ENCODE assay signal across 11 mouse cellular contexts in genomic region chr3:107750775-107751540, GRCm38 (mm10). TPM values are rescaled to one million over a fixed set of nuclear protein-coding genes. Genes with fewer than 3 reads are reported as not detected.
DNase-seq lines count a peak whose midpoint lies in the region; ATAC-seq and TF ChIP-seq lines count a peak whose summit lies in the region.
"Had no signal": no experiment of that assay in that cellular context is flagged by ENCODE, and none has a peak within 500 bp of the region (broad histone marks: within the 10 kb centered on the region; RNA-seq: fewer than 3 reads in every experiment).

No protein-coding gene starts in this region.

- no peaks in the 10 kb centered on the region for H3K9me3 ChIP-seq in hindbrain, postnatal 0 days (ENCODE audit: low read length)
- H3K9me3 ChIP-seq in hindbrain, embryonic 13.5 days: no peaks in the 10 kb centered on the region
- no peaks in the 10 kb centered on the region for H3K9me3 ChIP-seq in intestine, postnatal 0 days (ENCODE audit: control insufficient read depth)

- no peaks in the 10 kb centered on the region for H3K27me3 ChIP-seq in hindbrain, postnatal 0 days (ENCODE audit: insufficient read depth, low read length)
- no peaks in the 10 kb centered on the region for H3K27me3 ChIP-seq in hindbrain, embryonic 13.5 days
- peaks cover 14% of the 10 kb centered on the region; the same call in 1 of the 2 replicates for H3K27me3 ChIP-seq in intestine, postnatal 0 days (replicated peaks; ENCODE audit: control insufficient read depth, insufficient read depth, low read length)
- H3K27me3 ChIP-seq in kidney, adult 2 months (replicated peaks; ENCODE audit: control insufficient read depth, insufficient read depth, low read length): no peaks in the 10 kb centered on the region

- no peak for DNase-seq in hindbrain, postnatal 0 days (ENCODE audit: low spot score)
- DNase-seq in adrenal gland, postnatal 14 days: peak; percentile 67
- peak; percentile 74 for DNase-seq in cerebellum, adult 9-10 months
- no peak for DNase-seq in kidney, adult 2 months
- DNase-seq: gastrocnemius, postnatal 36 days; lung, embryonic 14.5 days; thymus, adult 18-20 months had no signal

- WGBS in hindbrain, postnatal 0 days: 60% methylated on average over 9 of the region's 9 CpGs
- 82% methylated on average over 9 of the region's 9 CpGs for WGBS in hindbrain, embryonic 13.5 days
- WGBS in intestine, postnatal 0 days: 60% methylated on average over 9 of the region's 9 CpGs
- WGBS in kidney, adult 2 months: 66% methylated on average over 9 of the region's 9 CpGs

- H3K27ac ChIP-seq in hindbrain, postnatal 0 days: no peak overlapping the region
- H3K27ac ChIP-seq in hindbrain, embryonic 13.5 days: no peak overlapping the region
- no peak overlapping the region for H3K27ac ChIP-seq in intestine, postnatal 0 days (ENCODE audit: low read depth, low read length)
- no peak overlapping the region for H3K27ac ChIP-seq in kidney, adult 2 months (ENCODE audit: insufficient read depth, low read depth, low read length)

- no peaks in the 10 kb centered on the region for H3K4me1 ChIP-seq in hindbrain, postnatal 0 days (ENCODE audit: insufficient read depth, low read length)
- peaks cover 7% of the 10 kb centered on the region for H3K4me1 ChIP-seq in hindbrain, embryonic 13.5 days (replicated peaks)
- no peaks in the 10 kb centered on the region for H3K4me1 ChIP-seq in intestine, postnatal 0 days (replicated peaks; ENCODE audit: control insufficient read depth, insufficient read depth, low read length)
- no peaks in the 10 kb centered on the region for H3K4me1 ChIP-seq in kidney, adult 2 months (ENCODE audit: control insufficient read depth, insufficient read depth, low read length)

- TF ChIP-seq CTCF in hindbrain, postnatal 0 days (IDR thresholded peaks at IDR 0.05; ENCODE audit: low read depth): no peak
- no peak for TF ChIP-seq CTCF in intestine, postnatal 0 days (IDR thresholded peaks at IDR 0.05; ENCODE audit: low read depth)
- no peak for TF ChIP-seq CTCF in kidney, adult 2 months (conservative IDR thresholded peaks at IDR 0.05; ENCODE audit: insufficient read depth, insufficient read length, low read depth, low read length)

- no peak for TF ChIP-seq POLR2A in kidney, adult 2 months (IDR thresholded peaks at IDR 0.05; ENCODE audit: low read depth, low read length)

- ATAC-seq in hindbrain, postnatal 0 days: peak; percentile 3; the same call in 1 of the 2 replicates
- no peak for ATAC-seq in hindbrain, embryonic 13.5 days (ENCODE audit: low FRiP score)
- ATAC-seq in megakaryocyte, adult 5-6 weeks (ENCODE audit: poor library complexity, severe bottlenecking): peak; percentile 31
- ATAC-seq in intestine, postnatal 0 days: no peak
- ATAC-seq: midbrain, embryonic 16.5 days had no signal

- H3K36me3 ChIP-seq in hindbrain, postnatal 0 days (ENCODE audit: insufficient read depth, low read length): peaks cover 3% of the 10 kb centered on the region; the same call in 1 of the 2 replicates
- H3K36me3 ChIP-seq in hindbrain, embryonic 13.5 days: peaks cover 5% of the 10 kb centered on the region
- H3K36me3 ChIP-seq in intestine, postnatal 0 days (ENCODE audit: control insufficient read depth, insufficient read depth): peaks cover 25% of the 10 kb centered on the region; the same call in 1 of the 2 replicates
- H3K36me3 ChIP-seq in kidney, adult 2 months (ENCODE audit: control insufficient read depth, insufficient read depth, low read length): no peaks in the 10 kb centered on the region

- no peak overlapping the region for H3K4me3 ChIP-seq in hindbrain, postnatal 0 days (ENCODE audit: low read length)
- H3K4me3 ChIP-seq in hindbrain, embryonic 13.5 days: no peak overlapping the region
- no peak overlapping the region for H3K4me3 ChIP-seq in intestine, postnatal 0 days (ENCODE audit: low read depth, low read length)
- no peak overlapping the region for H3K4me3 ChIP-seq in kidney, adult 2 months (ENCODE audit: insufficient read depth, low read depth, low read length)

- H3K4me2 ChIP-seq in hindbrain, postnatal 0 days (ENCODE audit: low read depth, low read length): no peak overlapping the region
- no peak overlapping the region for H3K4me2 ChIP-seq in hindbrain, embryonic 13.5 days
- no peak overlapping the region for H3K4me2 ChIP-seq in intestine, postnatal 0 days (replicated peaks; ENCODE audit: low read depth)
- H3K4me2 ChIP-seq: lung, embryonic 14.5 days had no signal

- no peak overlapping the region for H3K9ac ChIP-seq in hindbrain, postnatal 0 days (replicated peaks; ENCODE audit: low read length)
- H3K9ac ChIP-seq in hindbrain, embryonic 13.5 days: no peak overlapping the region
- H3K9ac ChIP-seq in intestine, postnatal 0 days (ENCODE audit: low read depth, low read length): no peak overlapping the region
- H3K9ac ChIP-seq: lung, embryonic 14.5 days had no signal

RNA-seq across cellular contexts. Expression of gene Csf1, which starts 9.3 kb away (rescaled TPM):
- total RNA-seq in hindbrain, postnatal 0 days (2014; rRNA removed): 13.1 and 15.1 TPM in 2 replicates
- polyA plus RNA-seq in hindbrain, postnatal 0 days (2015; fragmentation: Nextera tagmentation; extraction: Ambion mirVana): 11.2 and 12.1 TPM in 2 replicates
- polyA plus RNA-seq in hindbrain, embryonic 13.5 days (2015; fragmentation: Nextera tagmentation; extraction: Ambion mirVana): 6.3 and 6.5 TPM in 2 replicates
- total RNA-seq in adrenal gland, postnatal 14 days (2021): 17.4 and 18.5 TPM in 2 replicates
- total RNA-seq in megakaryocyte, adult 5-6 weeks (2015): 14.7 and 15.4 TPM in 2 replicates
- 6.5 and 6.9 TPM in 2 replicates for total RNA-seq in megakaryocyte, adult 5-6 weeks (2017)
- 8.6 and 9.2 TPM in 2 replicates for polyA plus RNA-seq in intestine, postnatal 0 days (2015; fragmentation: Nextera tagmentation; extraction: Ambion mirVana)
- polyA plus RNA-seq in kidney, adult 2 months (2012; rRNA removed): 10.7 and 12.4 TPM in 2 replicates

RNA-seq across cellular contexts. Expression of gene Ahcyl1, which starts 54.6 kb away (rescaled TPM):
- 54.2 and 55.3 TPM in 2 replicates for total RNA-seq in hindbrain, postnatal 0 days (2014; rRNA removed)
- 122 and 132 TPM in 2 replicates for polyA plus RNA-seq in hindbrain, postnatal 0 days (2015; fragmentation: Nextera tagmentation; extraction: Ambion mirVana)
- 106 and 108 TPM in 2 replicates for polyA plus RNA-seq in hindbrain, embryonic 13.5 days (2015; fragmentation: Nextera tagmentation; extraction: Ambion mirVana)
- 272 and 320 TPM in 2 replicates for total RNA-seq in adrenal gland, postnatal 14 days (2021)
- 49.1 and 52.5 TPM in 2 replicates for total RNA-seq in megakaryocyte, adult 5-6 weeks (2015)
- 25.1 and 33.2 TPM in 2 replicates for total RNA-seq in megakaryocyte, adult 5-6 weeks (2017)
- 37.8 and 39.0 TPM in 2 replicates for polyA plus RNA-seq in intestine, postnatal 0 days (2015; fragmentation: Nextera tagmentation; extraction: Ambion mirVana)
- 88.6 and 101 TPM in 2 replicates for polyA plus RNA-seq in kidney, adult 2 months (2012; rRNA removed)

Comparison
In these comparisons a context has a peak if more than half of its experiments do, and no peak if none do; other contexts are left out.
1. ATAC-seq: peak in hindbrain, postnatal 0 days (single experiment) and megakaryocyte, adult 5-6 weeks (single experiment); none in hindbrain, embryonic 13.5 days (single experiment) and intestine, postnatal 0 days (single experiment).
2. DNase-seq: peak in adrenal gland, postnatal 14 days (single experiment) and cerebellum, adult 9-10 months (single experiment); none in hindbrain, postnatal 0 days (single experiment) and kidney, adult 2 months (single experiment).